Mouse (Mus musculus) erythroblast, embryonic 14.5 days (primary cell): Measurements from ENCODE around the gene Arhgap45.

Source experiments
- GATA1 ChIP-seq: IDR thresholded peaks from 2 replicates; pipeline ENCODE4 v1.6.1; 2012; ENCODE audit warnings: low read length, inconsistent platforms, mixed read lengths
- TAL1 ChIP-seq: IDR thresholded peaks from 3 replicates; pipeline ENCODE4 v1.6.1; 2012; ENCODE audit warnings: low read length, inconsistent platforms, mixed read lengths

- TF ChIP-seq GATA1 (no peak), TAL1 (no peak)
These were observed 12.2 kb upstream of the Arhgap45 start for GRCm38 (mm10) chr10:80004233-80004705.
